Mouse (Mus musculus) erythroblast, embryonic 14.5 days (primary cell): ENCODE measurements around the gene Gtf2i. TPM values are rescaled to one million over a fixed set of nuclear protein-coding genes. Genes with fewer than 3 reads are reported as not detected.

ENCODE experiments used
- H3K27me3 ChIP-seq: 2 replicates; pipeline ENCODE4 v1.6.1; 2012; ENCODE audit warnings: inconsistent platforms; ENCODE audit not compliant: control insufficient read depth
- H3K36me3 ChIP-seq: 2 replicates; pipeline ENCODE4 v1.6.1; 2012; ENCODE audit warnings: mild to moderate bottlenecking, inconsistent platforms; ENCODE audit not compliant: control insufficient read depth
- H3K4me1 ChIP-seq: 2 replicates; pipeline ENCODE4 v1.6.1; 2012; ENCODE audit warnings: inconsistent platforms; ENCODE audit not compliant: control insufficient read depth
- H3K4me3 ChIP-seq: replicated peaks from 2 replicates; pipeline ENCODE3; 2012; ENCODE audit warnings: moderate library complexity, mild to moderate bottlenecking, inconsistent platforms
- H3K9me3 ChIP-seq: 2 replicates; pipeline ENCODE4 v1.6.1; 2012; ENCODE audit warnings: low read length, inconsistent platforms, mixed read lengths; ENCODE audit not compliant: control insufficient read depth
- GATA1 ChIP-seq: IDR thresholded peaks from 2 replicates; pipeline ENCODE4 v1.6.1; 2012; ENCODE audit warnings: low read length, inconsistent platforms, mixed read lengths
- TAL1 ChIP-seq: IDR thresholded peaks from 3 replicates; pipeline ENCODE4 v1.6.1; 2012; ENCODE audit warnings: low read length, inconsistent platforms, mixed read lengths
- polyA plus RNA-seq: library from polyadenylated mRNA; stranded (reverse); fragments of >175 nt; gene quantifications from 2 replicates; pipeline ENCODE4 v1.2.3, GENCODE M21; 2012

The Gtf2i gene
- polyA plus RNA-seq, 1 experiment = 4.4 TPM

DNA sequence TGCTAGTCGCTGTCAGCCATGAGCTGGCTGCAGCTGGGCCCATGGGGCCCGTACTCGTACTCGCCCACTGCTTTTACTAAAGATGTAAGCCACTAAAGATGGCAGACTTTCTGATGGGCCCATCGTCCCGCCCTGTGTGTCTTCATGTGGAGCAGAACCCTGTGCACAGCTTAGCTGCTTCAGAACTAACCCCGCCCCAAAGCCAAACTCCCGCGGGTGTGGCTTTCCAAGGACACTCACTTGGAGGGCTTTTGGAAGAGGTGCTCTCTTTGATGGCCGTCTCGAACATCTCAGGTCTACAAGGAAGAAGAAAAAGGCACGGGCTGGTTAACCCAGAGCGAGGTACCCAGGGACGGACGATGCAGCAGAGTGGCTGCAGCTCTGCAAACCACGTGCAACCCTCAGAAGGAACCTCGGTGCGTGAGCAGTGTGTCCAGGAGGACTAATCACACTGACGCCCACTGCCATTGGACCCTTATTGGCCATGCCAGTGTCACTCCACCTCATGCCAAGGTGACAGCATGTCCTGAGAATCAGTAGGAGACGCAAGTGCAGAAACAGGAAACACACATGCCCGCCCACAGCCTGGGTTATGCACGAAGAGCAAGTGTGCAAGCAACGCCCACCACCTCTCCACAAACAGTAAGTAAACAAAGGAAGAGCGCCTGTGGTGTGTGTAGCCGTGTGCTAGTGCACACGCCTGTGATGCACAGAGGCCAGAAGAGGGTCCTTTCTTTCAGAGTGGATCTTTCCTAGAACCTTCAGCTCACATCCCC is 70.7 kb downstream of the Gtf2i start:
- Histone ChIP-seq H3K27me3 (no peaks in the 10 kb centered on the region), H3K36me3 (peaks cover 100% of the 10 kb centered on the region)

GRCm38 (mm10) chr5:134241831-134242230 is 72.7 kb downstream of the Gtf2i start:
- H3K36me3 ChIP-seq = peaks cover 100% of the 10 kb centered on the region
- no peak for TF ChIP-seq TAL1
- no peak for TF ChIP-seq GATA1
- H3K9me3 ChIP-seq = no peaks in the 10 kb centered on the region
- H3K4me1 ChIP-seq = peaks cover 3% of the 10 kb centered on the region
- H3K4me3 ChIP-seq = no peak overlapping the region
- no peaks in the 10 kb centered on the region for H3K27me3 ChIP-seq

More for the DNA sequence above, 70.7 kb downstream of the Gtf2i start:
- TF ChIP-seq GATA1 (no peak), TAL1 (no peak)
- Histone ChIP-seq H3K4me3 (no peak overlapping the region), H3K4me1 (no peaks in the 10 kb centered on the region; the same call in 1 of the 2 replicates), H3K9me3 (no peaks in the 10 kb centered on the region)

GRCm38 (mm10) chr5:134237936-134238760 is 76.4 kb downstream of the Gtf2i start:
- Histone ChIP-seq H3K27me3 (no peaks in the 10 kb centered on the region), H3K36me3 (peaks cover 74% of the 10 kb centered on the region), H3K4me3 (no peak overlapping the region), H3K9me3 (no peaks in the 10 kb centered on the region), H3K4me1 (peaks cover 3% of the 10 kb centered on the region)
- TF ChIP-seq TAL1 (no peak), GATA1 (no peak)

DNA sequence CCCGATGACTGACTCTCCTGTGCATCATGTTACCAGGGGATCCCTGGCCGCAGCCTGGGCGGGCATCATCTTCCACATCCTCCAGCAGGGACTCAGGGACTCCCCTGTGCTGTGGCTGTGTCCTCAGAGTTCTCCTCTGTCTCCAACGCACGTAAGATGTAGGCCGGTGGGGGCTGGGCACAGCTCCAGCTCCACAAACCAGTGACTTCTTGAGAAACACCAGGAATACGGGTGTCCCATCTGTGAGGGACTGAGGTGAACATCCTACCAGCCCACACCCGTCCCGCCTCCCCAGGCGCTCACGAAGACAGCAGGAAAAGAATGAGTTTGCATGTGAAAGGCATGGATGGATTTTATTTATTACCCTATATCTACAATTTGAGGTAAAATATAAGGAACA is 77.1 kb downstream of the Gtf2i start:
- TF ChIP-seq GATA1 = no peak
- TF ChIP-seq TAL1 = no peak

GRCm38 (mm10) chr5:134236796-134237195 is 77.8 kb downstream of the Gtf2i start:
- H3K36me3 ChIP-seq = peaks cover 60% of the 10 kb centered on the region
- TF ChIP-seq TAL1 = no peak
- no peak for TF ChIP-seq GATA1
- H3K4me1 ChIP-seq = peaks cover 10% of the 10 kb centered on the region

More for the DNA sequence above, 77.1 kb downstream of the Gtf2i start:
- Histone ChIP-seq H3K27me3 (no peaks in the 10 kb centered on the region), H3K4me3 (no peak overlapping the region), H3K4me1 (peaks cover 5% of the 10 kb centered on the region), H3K9me3 (no peaks in the 10 kb centered on the region), H3K36me3 (peaks cover 68% of the 10 kb centered on the region)

DNA sequence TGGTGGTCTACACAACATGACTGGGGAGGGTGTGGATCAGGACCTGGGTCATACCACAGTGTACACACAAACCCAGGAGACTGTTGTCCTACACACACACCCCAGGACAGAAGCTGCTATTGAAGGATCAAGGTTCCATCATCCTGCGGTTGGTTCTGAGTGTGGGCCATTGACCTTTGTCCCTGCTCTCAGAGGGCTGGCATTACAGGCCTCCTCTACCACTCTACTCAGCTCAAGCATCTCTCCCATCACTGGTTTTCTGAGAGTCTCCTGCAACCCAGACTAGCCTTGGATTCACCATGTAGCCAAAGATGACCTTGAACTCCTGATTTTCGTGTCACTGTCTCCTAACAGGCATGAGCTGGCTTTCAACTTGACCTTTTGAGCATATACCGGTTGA is 78.3 kb downstream of the Gtf2i start:
- peaks cover 55% of the 10 kb centered on the region for H3K36me3 ChIP-seq
- no peaks in the 10 kb centered on the region for H3K9me3 ChIP-seq
- H3K4me3 ChIP-seq = no peak overlapping the region
- TF ChIP-seq GATA1 = no peak
- TF ChIP-seq TAL1 = no peak
- H3K4me1 ChIP-seq = peaks cover 10% of the 10 kb centered on the region
- no peaks in the 10 kb centered on the region for H3K27me3 ChIP-seq

More at GRCm38 (mm10) chr5:134236796-134237195, 77.8 kb downstream of the Gtf2i start:
- Histone ChIP-seq H3K9me3 (no peaks in the 10 kb centered on the region), H3K4me3 (no peak overlapping the region), H3K27me3 (no peaks in the 10 kb centered on the region)

DNA sequence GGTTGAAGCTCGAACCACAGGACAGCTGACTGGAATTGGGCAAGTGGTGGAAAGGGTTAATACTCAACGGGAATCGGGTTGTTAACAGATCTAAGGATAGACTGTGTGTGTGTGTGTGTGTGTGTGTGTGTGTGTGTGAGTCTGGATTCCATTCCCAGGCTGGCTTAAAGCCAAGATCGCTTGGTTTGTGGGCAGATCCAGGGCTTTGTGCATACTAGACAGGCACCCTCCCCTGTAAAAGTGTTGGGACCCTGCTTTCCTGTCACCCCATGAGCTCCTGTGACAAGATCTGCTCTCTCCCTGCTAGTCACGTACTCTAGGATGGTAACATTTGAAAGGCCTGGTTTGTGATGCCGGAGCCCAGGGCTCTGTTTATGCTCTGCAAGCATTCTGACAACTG is 79.4 kb downstream of the Gtf2i start:
- peaks cover 10% of the 10 kb centered on the region for H3K4me1 ChIP-seq
- peaks cover 44% of the 10 kb centered on the region for H3K36me3 ChIP-seq
- no peak for TF ChIP-seq GATA1
- TF ChIP-seq TAL1 = no peak
- no peaks in the 10 kb centered on the region for H3K9me3 ChIP-seq
- no peaks in the 10 kb centered on the region for H3K27me3 ChIP-seq
- no peak overlapping the region for H3K4me3 ChIP-seq

- H3K36me3 ChIP-seq = peaks cover 35% of the 10 kb centered on the region
- TF ChIP-seq TAL1 = no peak
- no peak for TF ChIP-seq GATA1
- H3K9me3 ChIP-seq = no peaks in the 10 kb centered on the region
- no peaks in the 10 kb centered on the region for H3K27me3 ChIP-seq
- H3K4me1 ChIP-seq = peaks cover 10% of the 10 kb centered on the region
- no peak overlapping the region for H3K4me3 ChIP-seq
Observed at GRCm38 (mm10) chr5:134234205-134234604, 80.4 kb downstream of the Gtf2i start.

DNA sequence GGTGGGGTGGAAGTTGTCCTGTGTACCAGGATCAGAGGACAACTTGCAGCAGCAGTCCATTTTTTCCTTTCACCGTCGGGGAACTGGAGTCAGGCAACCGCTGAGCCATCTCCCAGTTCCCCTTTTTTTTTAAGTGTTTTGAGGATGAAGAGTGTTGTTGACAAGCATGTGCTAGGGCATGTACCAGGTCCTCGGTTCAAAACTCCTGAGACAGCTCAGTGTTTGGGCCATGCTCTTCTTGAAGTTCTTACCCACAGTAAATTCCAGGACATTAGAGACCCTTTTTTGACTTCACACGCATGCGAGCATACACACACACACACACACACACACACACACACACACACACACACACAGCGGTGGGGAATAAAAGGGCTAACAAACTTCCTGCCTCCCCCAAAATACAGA is 81.3 kb downstream of the Gtf2i start:
- Histone ChIP-seq H3K4me1 (peaks cover 10% of the 10 kb centered on the region), H3K36me3 (peaks cover 25% of the 10 kb centered on the region), H3K9me3 (no peaks in the 10 kb centered on the region), H3K27me3 (no peaks in the 10 kb centered on the region), H3K4me3 (no peak overlapping the region)
- no peak for TF ChIP-seq GATA1
- TF ChIP-seq TAL1 = no peak
